Mouse (Mus musculus): ENCODE results near the gene Gtpbp1. TPM values are rescaled to one million over a fixed set of nuclear protein-coding genes. Genes with fewer than 3 reads are reported as not detected.

Gtpbp1 gene
- polyA plus RNA-seq, 1 experiment from 2014 or later = 37.9 TPM

GRCm38 (mm10) chr15:79768302-79768701, 77.7 kb downstream of the Gtpbp1 start:
- WGBS = 57% methylated on average over 6 of the region's 6 CpGs
- Histone ChIP-seq H3K27ac (ENCODE audit: low read depth) (no peak overlapping the region), H3K9me3 (ENCODE audit: low read depth, low read length) (no peaks in the 10 kb centered on the region), H3K27me3 (ENCODE audit: insufficient read depth, low read length) (no peaks in the 10 kb centered on the region), H3K4me2 (no peak overlapping the region), H3K4me1 (ENCODE audit: insufficient read depth) (peaks cover 3% of the 10 kb centered on the region; the same call in 1 of the 2 replicates), H3K9ac (no peak overlapping the region), H3K36me3 (ENCODE audit: insufficient read depth) (peaks cover 11% of the 10 kb centered on the region), H3K4me3 (ENCODE audit: low read depth, low read length) (no peak overlapping the region)
- DNase-seq = no peak
- no peak for TF ChIP-seq CTCF (IDR thresholded peaks at IDR 0.05; ENCODE audit: low read depth)
- no peak for ATAC-seq (ENCODE audit: insufficient read depth)

GRCm38 (mm10) chr15:79770629-79771240, 80.1 kb downstream of the Gtpbp1 start:
- Histone ChIP-seq H3K4me3 (ENCODE audit: low read depth, low read length) (no peak overlapping the region), H3K27ac (ENCODE audit: low read depth) (no peak overlapping the region), H3K36me3 (ENCODE audit: insufficient read depth) (no peaks in the 10 kb centered on the region), H3K4me1 (ENCODE audit: insufficient read depth) (peaks cover 6% of the 10 kb centered on the region; the same call in 1 of the 2 replicates), H3K4me2 (no peak overlapping the region), H3K9me3 (ENCODE audit: low read depth, low read length) (no peaks in the 10 kb centered on the region), H3K27me3 (ENCODE audit: insufficient read depth, low read length) (no peaks in the 10 kb centered on the region), H3K9ac (no peak overlapping the region)
- ATAC-seq (ENCODE audit: insufficient read depth) (no peak), DNase-seq (no peak)
- no peak for TF ChIP-seq CTCF (IDR thresholded peaks at IDR 0.05; ENCODE audit: low read depth)
- 65% methylated on average over 21 of the region's 21 CpGs for WGBS

Other genes starting within 250 kb of the Gtpbp1 start
- 93.2 and 99.6 TPM in 2 replicates for gene Csnk1e, start 235.3 kb upstream of the Gtpbp1 start, polyA plus RNA-seq (2014; fragmentation: Nextera tagmentation; extraction: Ambion mirVana)
- gene Kcnj4, start 185.6 kb upstream of the Gtpbp1 start, polyA plus RNA-seq (2014; fragmentation: Nextera tagmentation; extraction: Ambion mirVana) = not detected in 2 replicates
- 60.3 and 68.2 TPM in 2 replicates for gene Kdelr3, start 174.4 kb upstream of the Gtpbp1 start, polyA plus RNA-seq (2014; fragmentation: Nextera tagmentation; extraction: Ambion mirVana)
- gene Ddx17, start 144.1 kb upstream of the Gtpbp1 start, polyA plus RNA-seq (2014; fragmentation: Nextera tagmentation; extraction: Ambion mirVana) = 78.9 and 83.8 TPM in 2 replicates
- gene Dmc1, start 85.7 kb upstream of the Gtpbp1 start, polyA plus RNA-seq (2014; fragmentation: Nextera tagmentation; extraction: Ambion mirVana) = 2.9 and 3.4 TPM in 2 replicates
- gene Fam227a, start 31.9 kb upstream of the Gtpbp1 start, polyA plus RNA-seq (2014; fragmentation: Nextera tagmentation; extraction: Ambion mirVana) = 1.4 and 1.5 TPM in 2 replicates
- 51.2 and 52.8 TPM in 2 replicates for gene Cby1, start 31.6 kb upstream of the Gtpbp1 start, polyA plus RNA-seq (2014; fragmentation: Nextera tagmentation; extraction: Ambion mirVana)
- 244 and 245 TPM in 2 replicates for gene Tomm22, start 20.0 kb upstream of the Gtpbp1 start, polyA plus RNA-seq (2014; fragmentation: Nextera tagmentation; extraction: Ambion mirVana)
- gene Josd1, start 2.9 kb upstream of the Gtpbp1 start, polyA plus RNA-seq (2014; fragmentation: Nextera tagmentation; extraction: Ambion mirVana) = 15.0 and 15.2 TPM in 2 replicates
- gene Sun2, start 51.7 kb downstream of the Gtpbp1 start, polyA plus RNA-seq (2014; fragmentation: Nextera tagmentation; extraction: Ambion mirVana) = 7.5 and 8.6 TPM in 2 replicates
- 61.0 and 63.8 TPM in 2 replicates for gene Dnal4, start 87.0 kb downstream of the Gtpbp1 start, polyA plus RNA-seq (2014; fragmentation: Nextera tagmentation; extraction: Ambion mirVana)
- 1.7 and 2.0 TPM in 2 replicates for gene Nptxr, start 113.9 kb downstream of the Gtpbp1 start, polyA plus RNA-seq (2014; fragmentation: Nextera tagmentation; extraction: Ambion mirVana)
- not detected in 2 replicates for gene Npcd, start 143.4 kb downstream of the Gtpbp1 start, polyA plus RNA-seq (2014; fragmentation: Nextera tagmentation; extraction: Ambion mirVana)
- 43.1 and 47.1 TPM in 2 replicates for gene Cbx6, start 143.8 kb downstream of the Gtpbp1 start, polyA plus RNA-seq (2014; fragmentation: Nextera tagmentation; extraction: Ambion mirVana)
- gene Apobec3, start 200.8 kb downstream of the Gtpbp1 start, polyA plus RNA-seq (2014; fragmentation: Nextera tagmentation; extraction: Ambion mirVana) = 19.8 and 23.2 TPM in 2 replicates